Mouse (Mus musculus) frontal cortex, postnatal 10 days (tissue): ENCODE data around the gene Heatr3.

Source experiments
- DNase-seq, 2 experiments: peaks; one replicate each; pipeline ENCODE4 v3.0.0; 2022; ENCODE audit warnings: low spot score in 2 of 2, mixed read lengths in 1 of 2

The Heatr3 gene

GRCm38 (mm10) chr8:88137748-88138484 lies at the start of gene Heatr3:
Heatr3 (plus strand) TSS chr8:88137855.
- DNase-seq, result peak; percentile 93 to 94

- DNase-seq, result no peak
Observed at GRCm38 (mm10) chr8:88088006-88088405, 49.6 kb upstream of the Heatr3 start.

- DNase-seq, result no peak
Observed at GRCm38 (mm10) chr8:88091661-88092060, 46.0 kb upstream of the Heatr3 start.

GRCm38 (mm10) chr8:88093367-88093766 lies 44.3 kb upstream of the Heatr3 start:
- DNase-seq, result no peak

GRCm38 (mm10) chr8:88098856-88099255 lies 38.8 kb upstream of the Heatr3 start:
- DNase-seq, result no peak

GRCm38 (mm10) chr8:88099526-88099925 lies 38.1 kb upstream of the Heatr3 start:
- DNase-seq, result peak in 1 of 2 experiments; percentile 14

- DNase-seq, result no peak
Observed at GRCm38 (mm10) chr8:88109241-88109640, 28.4 kb upstream of the Heatr3 start.

- peak; percentile 93 to 94 for DNase-seq
Observed at GRCm38 (mm10) chr8:88118456-88119036, 19.1 kb upstream of the Heatr3 start, which contains the start of gene Cnep1r1. Cnep1r1 (plus strand) TSS chr8:88118769.

GRCm38 (mm10) chr8:88119076-88119475 lies 18.6 kb upstream of the Heatr3 start:
- DNase-seq, result no peak

- DNase-seq, result no peak
Observed at GRCm38 (mm10) chr8:88124850-88125249, 12.8 kb upstream of the Heatr3 start.

- DNase-seq, result no peak
Observed at GRCm38 (mm10) chr8:88129397-88129796, 8.3 kb upstream of the Heatr3 start.

- no peak for DNase-seq
Observed at GRCm38 (mm10) chr8:88130754-88131317, 6.8 kb upstream of the Heatr3 start.

- no peak for DNase-seq
Observed at GRCm38 (mm10) chr8:88139256-88139655, 1.6 kb downstream of the Heatr3 start.

- no peak for DNase-seq
Observed at GRCm38 (mm10) chr8:88141629-88142028, 4.0 kb downstream of the Heatr3 start.

- no peak for DNase-seq
Observed at GRCm38 (mm10) chr8:88144041-88144440, 6.4 kb downstream of the Heatr3 start.

- DNase-seq, result no peak
Observed at GRCm38 (mm10) chr8:88150910-88151371, 13.3 kb downstream of the Heatr3 start.

- DNase-seq, result no peak
Observed at GRCm38 (mm10) chr8:88160237-88160995, 22.8 kb downstream of the Heatr3 start.

- peak in 1 of 2 experiments; percentile 49 for DNase-seq
Observed at GRCm38 (mm10) chr8:88161439-88161838, 23.8 kb downstream of the Heatr3 start.

- no peak for DNase-seq
Observed at GRCm38 (mm10) chr8:88175264-88175663, 37.6 kb downstream of the Heatr3 start.

GRCm38 (mm10) chr8:88177291-88177690 lies 39.6 kb downstream of the Heatr3 start:
- no peak for DNase-seq

- no peak for DNase-seq
Observed at GRCm38 (mm10) chr8:88183121-88183520, 45.5 kb downstream of the Heatr3 start.

GRCm38 (mm10) chr8:88184914-88185313 lies 47.3 kb downstream of the Heatr3 start:
- no peak for DNase-seq
